Mouse (Mus musculus) bone marrow macrophage, adult 2 months (primary cell): Measurements from ENCODE around the gene Abcg4.

Experiments used
- CTCF ChIP-seq: IDR thresholded peaks from 2 replicates; pipeline ENCODE4 v1.5.1; 2012; ENCODE audit warnings: low read depth, mild to moderate bottlenecking, low read length, moderate library complexity
- POLR2A ChIP-seq: IDR thresholded peaks from 2 replicates; pipeline ENCODE4 v1.6.1; 2012; ENCODE audit warnings: mild to moderate bottlenecking, low read depth, low read length, borderline replicate concordance

DNA sequence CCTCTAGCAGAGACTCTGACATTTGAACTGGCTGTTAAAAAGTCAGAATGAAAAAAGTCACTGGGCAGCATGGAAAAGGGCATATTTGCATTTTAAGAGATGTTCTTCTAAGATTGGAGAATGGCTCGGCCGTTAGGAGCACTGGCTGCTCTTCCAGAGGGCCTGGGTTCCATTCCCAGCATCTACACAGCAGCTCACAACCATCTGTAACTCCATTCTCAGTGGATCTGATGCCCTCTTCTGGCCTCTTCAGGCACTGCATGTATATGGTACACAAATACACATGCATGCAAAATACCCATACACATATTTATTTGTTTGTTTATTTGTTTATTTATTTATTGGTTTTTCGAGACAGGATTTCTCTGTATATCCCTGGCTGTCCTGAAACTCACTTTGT is 19.3 kb downstream of the Abcg4 start:
- TF ChIP-seq POLR2A (no peak), CTCF (peak; percentile 46)
